Mouse (Mus musculus): ENCODE measurements around the gene Ctnna3.

Gene Ctnna3

DNA sequence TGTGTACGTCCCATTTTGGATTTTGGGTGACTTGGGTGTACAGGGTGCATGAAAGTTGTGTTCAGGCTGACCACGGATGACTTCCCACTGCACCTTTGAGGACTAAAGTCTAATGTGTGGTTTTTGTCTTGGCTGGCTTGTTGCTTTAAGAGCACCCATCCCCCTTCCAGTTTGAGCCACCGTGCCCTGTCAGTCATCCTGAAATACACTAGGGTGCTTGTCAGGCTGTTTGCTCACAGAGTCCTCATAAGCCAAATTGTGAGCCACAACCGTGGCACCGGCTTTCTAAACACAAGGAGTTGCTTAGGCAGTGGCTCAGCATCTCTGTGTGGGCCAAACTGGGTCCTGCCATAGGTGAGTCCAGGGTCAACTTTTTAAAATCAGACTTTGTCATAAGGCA lies 50.2 kb downstream of the Ctnna3 start:
- no peak for DNase-seq (ENCODE audit: extremely low spot score, low read depth, low spot score)

DNA sequence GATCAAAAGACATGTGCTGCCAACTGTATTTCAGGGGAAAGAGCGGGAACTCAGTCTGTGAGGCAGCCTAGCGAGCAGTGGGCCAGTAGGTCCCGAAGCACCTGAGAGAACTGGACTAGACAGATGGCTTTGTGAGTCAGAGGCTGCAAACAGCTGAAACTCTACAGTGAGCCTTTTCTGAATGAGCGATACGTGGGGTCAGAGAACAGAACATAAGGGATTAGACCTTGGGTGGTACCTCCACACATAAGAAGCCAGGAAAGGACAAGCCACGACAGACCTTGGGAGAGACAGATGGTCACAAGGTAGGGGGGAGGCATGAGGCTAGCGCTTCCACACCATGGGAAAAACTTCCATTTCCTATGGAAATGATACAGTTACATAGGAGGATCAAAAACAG lies 58.4 kb downstream of the Ctnna3 start:
- no peak for DNase-seq (ENCODE audit: extremely low spot score, low read depth, low spot score)

DNA sequence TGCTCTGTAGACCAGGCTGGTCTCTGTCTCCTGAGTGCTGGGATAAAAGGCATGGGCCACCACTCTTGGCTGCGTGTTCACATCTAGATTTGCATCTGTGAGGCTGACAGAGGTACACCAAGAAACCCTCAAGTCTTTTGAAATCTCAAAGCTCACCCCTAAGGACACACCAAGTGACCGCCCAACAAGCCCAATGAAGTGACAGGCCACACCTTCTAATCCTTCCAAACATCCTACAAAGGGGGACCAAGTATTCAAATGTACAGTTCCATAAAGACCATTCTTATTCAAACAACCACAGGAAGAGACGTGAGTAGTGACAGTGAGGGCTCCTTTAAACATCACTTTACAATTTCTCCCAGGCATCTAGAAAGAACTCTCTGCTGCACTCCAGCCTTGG lies 94.1 kb downstream of the Ctnna3 start:
- DNase-seq (ENCODE audit: extremely low spot score, low read depth, low spot score), result no peak

DNA sequence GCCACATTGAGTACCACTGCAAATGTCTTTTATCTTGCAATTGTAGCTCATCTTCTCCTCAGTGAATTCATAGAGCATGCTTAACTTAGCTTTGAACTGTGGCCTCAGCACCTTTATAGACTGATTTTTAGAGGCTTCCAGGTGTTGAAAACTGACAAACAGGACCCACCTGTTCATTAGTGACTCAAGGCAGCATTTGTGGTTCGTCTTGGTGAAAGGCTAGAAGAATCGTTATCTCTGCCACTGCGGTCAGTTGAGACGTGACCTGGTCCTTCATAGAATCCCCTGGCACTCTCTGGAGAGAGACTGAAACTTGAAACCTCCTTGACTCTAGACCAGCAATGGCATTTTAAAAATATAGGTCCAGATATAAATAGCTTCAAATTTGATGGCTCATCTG lies 96.1 kb downstream of the Ctnna3 start:
- no peak for DNase-seq (ENCODE audit: extremely low spot score, low read depth, low spot score)

DNA sequence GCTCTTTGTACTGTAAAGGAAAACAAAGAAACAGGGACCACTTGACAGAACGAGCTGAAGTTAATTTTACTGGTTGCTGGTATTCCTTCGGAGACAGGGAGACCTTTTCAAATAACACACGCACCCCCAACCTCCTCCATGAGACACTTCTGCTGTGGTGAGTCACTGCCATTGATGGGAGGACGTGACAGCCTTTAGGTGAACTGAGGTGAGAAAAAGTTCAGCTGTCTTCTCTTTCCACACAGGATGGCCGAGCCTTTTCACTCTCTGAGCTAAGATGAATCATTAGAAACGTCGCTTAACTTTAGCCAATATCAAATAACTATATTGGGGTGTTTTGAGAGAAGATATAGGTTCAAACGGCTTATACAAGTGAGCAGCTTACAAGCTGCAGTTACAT lies 102.5 kb downstream of the Ctnna3 start:
- no peak for DNase-seq (ENCODE audit: extremely low spot score, low read depth, low spot score)

DNA sequence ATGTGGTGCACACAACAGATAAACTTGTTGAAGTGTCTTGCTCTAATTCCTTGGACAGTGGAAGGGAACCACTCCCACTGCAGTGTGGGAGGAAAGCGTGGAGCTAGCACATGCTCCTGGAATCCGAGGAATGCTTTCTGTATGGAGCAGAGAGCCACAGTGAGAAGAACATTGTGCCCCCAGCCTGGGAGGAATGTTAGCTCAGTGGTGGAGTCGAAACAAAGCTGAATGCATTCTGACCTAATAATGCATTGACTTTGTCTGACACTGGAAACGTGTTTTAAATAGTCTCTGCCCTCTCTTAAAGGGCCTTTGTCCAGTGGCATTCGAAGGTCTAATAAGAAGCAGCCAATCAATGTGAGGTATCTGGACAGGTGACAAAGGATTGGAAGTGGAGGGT lies 111.9 kb downstream of the Ctnna3 start:
- peak; percentile 12 for DNase-seq (ENCODE audit: extremely low spot score, low read depth, low spot score)

DNA sequence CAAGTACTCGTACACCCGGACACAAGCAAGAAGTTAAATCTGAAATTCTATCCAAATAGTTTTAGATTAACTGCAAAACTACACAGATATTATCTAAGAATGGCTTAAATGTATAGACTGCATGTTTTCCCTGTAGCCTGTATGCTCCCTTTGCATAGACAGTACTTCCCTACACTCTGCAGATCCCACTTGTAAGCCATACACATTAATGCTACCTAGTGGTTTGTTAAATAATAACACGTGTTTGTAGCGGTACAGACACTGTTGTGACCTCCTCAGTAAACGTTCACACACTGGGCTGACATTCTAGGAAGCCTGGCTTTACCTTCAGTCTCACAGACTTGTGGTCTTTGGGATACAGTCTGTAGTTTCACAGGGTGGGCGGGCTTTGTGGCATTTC lies 112.6 kb downstream of the Ctnna3 start:
- DNase-seq (ENCODE audit: extremely low spot score, low read depth, low spot score), result no peak

DNA sequence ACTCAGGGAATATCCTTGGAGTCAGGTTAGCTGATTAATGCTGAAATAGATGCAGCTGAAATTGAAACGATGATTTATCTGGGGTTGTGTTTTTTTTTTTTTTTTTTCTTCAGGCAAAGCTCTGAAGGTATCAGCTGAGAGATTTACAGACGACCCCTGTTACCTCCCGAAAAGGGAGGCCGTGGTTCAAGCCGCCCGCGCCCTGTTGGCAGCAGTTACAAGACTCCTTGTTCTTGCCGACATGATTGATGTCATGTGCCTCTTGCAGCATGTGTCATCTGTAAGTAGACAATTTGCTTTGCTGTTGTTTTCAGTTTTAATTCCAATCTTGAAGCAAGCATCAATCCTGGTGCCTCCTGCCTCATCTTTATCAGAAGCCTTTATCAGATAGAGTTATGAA lies 136.8 kb downstream of the Ctnna3 start:
- no peak for DNase-seq (ENCODE audit: extremely low spot score, low read depth, low spot score)

DNA sequence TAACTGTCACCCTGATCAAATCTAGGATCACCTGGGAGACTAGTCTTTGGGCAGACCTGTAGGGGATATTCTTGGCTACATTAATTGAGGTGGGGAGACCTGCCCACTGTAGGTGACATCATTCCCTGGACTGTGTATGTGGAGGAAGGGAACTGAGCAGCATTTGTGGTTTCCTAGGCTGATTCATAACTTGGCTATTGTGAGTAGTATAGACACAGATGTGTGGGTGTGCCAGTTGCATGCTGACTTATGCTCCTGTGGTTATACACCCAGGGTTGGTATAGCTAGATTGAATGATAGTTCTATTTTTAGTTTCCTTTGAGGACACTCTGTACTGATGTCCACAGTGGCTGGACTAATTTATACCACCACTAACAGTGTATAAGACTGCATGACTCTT lies 141.7 kb downstream of the Ctnna3 start:
- no peak for DNase-seq (ENCODE audit: extremely low spot score, low read depth, low spot score)

DNA sequence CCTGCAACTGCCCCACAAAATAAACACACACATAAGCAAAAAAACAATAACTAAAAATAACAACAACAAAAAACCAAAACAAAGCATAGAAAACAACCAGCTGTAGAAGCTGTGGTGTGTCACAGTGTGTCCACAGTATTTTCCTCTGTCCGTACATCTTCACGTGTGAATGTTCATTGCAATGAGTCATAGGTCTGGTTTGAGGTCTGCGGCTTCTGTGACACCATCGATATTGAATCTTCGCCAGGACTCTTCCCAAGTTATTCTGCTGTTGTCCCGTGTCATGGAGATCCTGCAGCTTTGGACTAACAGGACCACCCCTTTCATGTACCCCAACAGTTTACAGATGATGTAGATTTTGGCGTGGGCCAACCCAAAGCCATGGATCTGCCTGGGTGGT lies 143.0 kb downstream of the Ctnna3 start:
- no peak for DNase-seq (ENCODE audit: extremely low spot score, low read depth, low spot score)

DNA sequence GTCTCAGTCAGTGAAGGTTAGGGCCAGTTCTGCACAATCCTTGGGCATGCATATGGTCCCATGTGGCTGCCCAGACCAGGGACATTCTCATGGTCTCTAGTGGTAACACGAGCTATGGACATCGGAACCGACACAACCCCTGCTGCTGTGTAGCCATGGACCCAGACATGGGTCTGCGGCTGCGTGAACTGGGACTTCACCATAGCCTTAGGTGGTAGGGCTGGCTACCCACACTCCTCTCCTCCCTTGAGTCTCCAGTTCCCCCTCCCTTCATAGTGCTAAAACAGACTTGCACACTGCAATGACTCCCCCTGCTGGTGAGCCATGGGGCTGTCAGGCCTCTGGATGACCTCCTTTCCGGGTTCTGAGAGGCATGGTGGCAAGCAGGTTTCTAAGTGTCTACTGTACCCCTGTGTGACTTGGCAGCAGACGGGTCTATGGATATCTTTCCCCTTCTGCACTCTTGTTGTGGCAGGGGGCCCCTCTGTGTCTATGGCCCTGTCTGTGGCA lies 144.3 kb downstream of the Ctnna3 start:
- no peak for DNase-seq (ENCODE audit: extremely low spot score, low read depth, low spot score)

DNA sequence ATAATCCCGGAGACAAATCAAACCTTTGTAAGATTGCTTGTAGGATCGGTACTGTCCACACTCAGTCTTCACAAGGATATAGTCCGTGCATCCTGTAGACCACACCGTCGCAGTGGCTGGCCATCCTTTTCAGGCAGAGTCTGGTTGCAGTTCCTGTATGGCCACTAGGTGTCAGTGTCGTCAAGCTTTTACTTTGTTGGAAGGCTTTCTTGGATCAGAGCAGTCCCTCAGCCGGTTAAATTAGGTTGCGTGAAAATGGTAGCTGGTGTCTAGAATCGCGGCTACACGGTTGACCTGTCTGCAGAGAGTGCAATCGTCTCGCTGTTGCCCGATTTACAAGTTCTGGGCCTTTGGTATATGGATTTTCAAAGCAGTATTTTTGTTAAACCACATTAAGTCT lies 152.7 kb downstream of the Ctnna3 start:
- DNase-seq (ENCODE audit: extremely low spot score, low read depth, low spot score), result peak; percentile 69

DNA sequence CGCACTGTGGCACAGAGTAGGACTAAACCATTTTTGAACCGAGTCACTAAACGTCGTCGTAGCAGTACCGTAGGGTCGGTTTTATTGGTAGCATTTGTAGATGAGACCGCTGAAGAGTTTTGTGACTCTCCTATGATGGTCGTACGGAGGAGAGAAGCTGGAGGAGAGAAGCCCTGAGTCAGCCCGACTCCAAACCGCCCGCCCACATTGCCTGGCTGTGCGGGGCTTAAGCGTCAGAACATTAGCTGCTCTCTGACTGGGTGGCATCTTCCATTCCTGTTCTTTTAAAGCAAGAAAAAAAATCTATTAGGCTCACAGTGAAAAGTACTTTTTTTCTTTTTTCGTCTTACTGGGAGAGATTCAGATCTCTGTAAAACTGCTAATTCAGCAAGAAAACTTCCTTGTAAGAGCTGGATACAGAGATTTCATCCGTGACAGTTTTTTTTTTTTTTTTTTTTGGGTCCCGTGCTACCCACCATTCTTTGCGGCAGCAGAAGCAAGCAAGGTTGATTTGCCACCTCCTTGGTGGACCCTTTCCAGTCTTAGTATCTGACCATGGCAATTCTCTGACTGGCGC lies 154.0 kb downstream of the Ctnna3 start:
- DNase-seq (ENCODE audit: extremely low spot score, low read depth, low spot score), result no peak

DNA sequence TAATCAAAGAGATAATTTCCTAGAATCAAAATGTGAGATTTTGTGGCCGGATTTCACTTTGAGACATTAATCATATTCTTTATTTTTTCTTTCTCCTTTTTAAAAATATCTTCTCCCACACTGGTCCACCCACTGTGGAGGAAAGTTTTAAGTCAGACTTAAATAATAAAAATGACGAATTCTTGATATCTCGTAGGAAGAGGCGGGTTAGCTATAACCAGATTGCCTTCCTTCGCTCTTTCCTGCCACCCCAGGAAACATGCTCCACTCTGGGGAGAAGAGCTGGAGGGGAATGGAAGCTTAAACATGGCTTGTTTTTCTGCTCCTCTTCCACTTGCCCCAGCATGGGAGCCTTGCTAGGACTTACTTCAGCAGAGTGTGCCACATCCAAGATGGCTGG lies 169.5 kb downstream of the Ctnna3 start:
- DNase-seq (ENCODE audit: extremely low spot score, low read depth, low spot score), result no peak

DNA sequence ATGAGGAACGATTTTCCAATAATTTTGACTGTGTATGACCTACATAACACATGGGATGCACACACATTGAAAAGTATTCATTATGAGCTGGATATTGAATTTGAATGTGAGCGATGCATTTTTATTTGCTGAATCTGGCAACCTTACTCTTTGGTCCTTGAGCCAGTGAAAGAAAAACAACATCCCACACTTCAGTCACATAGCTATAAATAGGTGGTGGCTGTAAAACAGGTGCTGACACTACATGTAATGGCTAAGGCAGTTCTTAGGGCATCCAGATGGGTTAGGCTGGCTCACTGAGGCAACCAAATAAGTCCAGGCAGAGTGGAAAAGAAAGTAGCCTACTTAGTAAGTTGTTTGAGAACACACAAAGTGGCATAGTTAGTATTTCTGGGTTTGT lies 171.3 kb downstream of the Ctnna3 start:
- DNase-seq (ENCODE audit: extremely low spot score, low read depth, low spot score), result no peak

DNA sequence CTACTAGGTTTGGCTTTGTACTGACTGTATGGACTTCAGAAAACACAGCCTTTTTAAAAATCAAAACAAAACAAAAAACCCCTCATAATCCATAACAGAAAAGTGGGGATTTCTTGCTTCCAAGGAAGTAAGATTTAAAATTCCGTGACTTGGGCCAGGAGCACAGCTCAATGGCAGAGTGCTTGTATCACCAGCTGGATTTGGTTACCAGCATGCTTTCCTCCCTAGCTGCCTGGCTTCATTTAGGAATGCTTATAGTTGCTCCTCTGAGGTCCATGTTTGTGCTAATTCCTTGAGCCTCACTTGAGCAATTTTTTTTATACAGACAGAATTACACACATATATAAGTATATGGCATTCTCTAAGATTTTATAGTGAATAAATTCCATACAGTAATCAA lies 198.6 kb downstream of the Ctnna3 start:
- DNase-seq (ENCODE audit: extremely low spot score, low read depth, low spot score), result no peak

DNA sequence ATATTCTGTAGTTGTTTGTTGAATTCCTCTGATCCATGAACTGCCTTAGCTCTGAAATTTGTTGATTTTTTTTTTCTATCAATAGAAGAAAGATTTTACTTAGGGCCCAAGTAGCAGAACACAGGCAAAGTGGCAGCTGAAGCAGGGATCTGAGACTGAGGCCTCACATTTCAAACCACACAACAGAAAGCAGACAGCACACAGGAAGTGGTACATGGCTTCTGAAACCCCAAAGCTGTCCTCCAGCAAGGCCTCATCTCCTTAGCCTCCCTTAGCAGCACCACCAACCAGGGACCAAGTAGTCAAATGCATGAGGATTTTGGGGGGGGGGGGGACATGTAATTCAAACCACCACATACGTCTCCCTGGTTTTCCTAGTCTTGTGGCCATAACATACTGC lies 204.0 kb downstream of the Ctnna3 start:
- no peak for DNase-seq (ENCODE audit: extremely low spot score, low read depth, low spot score)

DNA sequence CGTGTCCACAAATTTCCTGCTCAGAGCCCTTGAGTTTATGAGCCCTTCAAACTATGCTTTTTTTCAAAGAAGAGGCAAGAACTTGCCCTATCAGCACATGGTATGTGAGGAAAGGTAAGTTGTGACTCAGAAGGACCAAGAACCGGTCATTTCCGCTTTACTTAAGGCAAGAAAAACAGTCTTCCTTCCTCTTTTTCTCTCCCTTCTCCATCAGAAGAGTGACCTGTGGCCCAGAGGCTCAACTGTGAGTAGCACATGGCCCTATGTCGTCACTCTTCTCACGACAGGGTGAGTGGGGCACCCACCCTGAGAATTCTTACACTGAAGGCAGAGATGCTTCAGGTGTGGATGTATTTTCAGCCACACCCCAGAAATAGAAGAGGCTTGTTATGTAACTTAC lies 208.1 kb downstream of the Ctnna3 start:
- no peak for DNase-seq (ENCODE audit: extremely low spot score, low read depth, low spot score)

DNA sequence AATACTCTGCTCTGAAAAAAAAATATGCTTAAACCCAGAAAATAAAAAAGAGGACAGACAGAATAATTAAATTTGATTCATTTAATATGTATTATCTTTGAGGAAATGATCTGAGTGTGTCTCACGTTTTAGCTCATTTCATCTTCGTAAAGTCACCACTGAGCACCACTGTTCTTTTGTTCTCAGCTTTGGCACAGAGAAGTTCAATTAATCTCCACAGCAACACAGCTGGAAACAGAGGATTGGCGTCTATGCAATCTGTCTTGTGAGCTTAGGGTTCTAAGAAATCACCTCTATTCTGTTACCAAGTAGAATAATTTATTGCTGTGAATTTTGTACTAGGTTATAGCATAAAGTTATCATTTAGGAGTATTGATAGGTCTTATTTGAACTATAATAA lies 217.4 kb downstream of the Ctnna3 start:
- DNase-seq (ENCODE audit: extremely low spot score, low read depth, low spot score), result no peak

DNA sequence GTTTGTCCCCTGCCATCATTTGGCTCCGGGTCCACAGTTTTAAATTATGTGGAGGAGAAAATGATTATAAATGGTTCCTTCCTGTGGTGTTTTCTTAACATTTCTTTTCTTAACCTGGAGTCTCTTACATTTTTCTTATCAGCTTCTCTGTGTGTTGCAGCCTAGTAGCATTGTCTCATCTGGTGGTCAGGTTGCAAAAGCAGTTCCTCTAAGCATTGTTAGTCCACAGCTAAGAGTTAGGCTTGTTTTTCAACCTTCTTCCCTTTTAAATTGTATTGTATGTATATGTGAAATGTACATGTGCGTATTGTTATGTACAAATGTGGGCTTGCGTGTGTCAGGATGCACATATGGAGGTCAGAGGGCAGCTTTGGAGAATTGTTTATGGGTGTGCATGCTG lies 220.4 kb downstream of the Ctnna3 start:
- DNase-seq (ENCODE audit: extremely low spot score, low read depth, low spot score), result no peak

DNA sequence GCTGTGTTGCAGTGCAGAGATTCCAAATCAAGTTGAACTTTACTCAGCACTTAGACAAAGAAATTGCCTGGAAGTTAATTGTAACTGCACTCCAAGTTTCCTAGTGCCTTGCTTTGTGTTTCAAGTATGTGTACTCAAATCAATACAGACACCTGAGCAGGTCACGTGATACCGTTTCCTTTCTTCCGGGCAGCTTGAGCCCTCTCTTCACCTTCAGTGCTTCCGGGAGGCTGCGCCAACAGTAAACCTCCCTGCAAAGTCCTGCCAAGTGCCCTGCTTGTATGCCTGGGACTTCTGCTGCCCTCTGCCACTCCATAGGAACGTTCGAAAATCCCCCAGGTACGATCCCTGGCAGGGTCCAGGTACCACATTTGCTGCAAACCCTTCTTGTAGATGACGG lies 223.0 kb downstream of the Ctnna3 start:
- DNase-seq (ENCODE audit: extremely low spot score, low read depth, low spot score), result no peak

DNA sequence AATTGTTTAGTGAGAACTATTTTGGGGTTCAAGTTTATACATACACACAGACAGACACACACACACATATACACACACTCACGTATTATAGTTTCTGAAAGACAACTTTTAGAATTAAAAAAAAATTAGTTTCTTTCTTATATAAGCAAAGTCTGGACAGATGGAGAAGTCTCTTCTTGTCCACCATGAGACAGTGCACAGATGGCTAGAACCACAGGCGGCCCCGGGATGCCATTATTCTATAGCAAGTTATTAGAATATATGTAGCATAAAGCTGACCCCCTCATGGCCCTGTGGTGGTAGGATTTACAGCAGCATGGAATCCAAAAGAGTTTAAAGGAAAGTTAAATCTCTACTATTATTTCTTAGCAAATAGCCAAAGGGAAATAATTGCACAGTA lies 223.7 kb downstream of the Ctnna3 start:
- DNase-seq (ENCODE audit: extremely low spot score, low read depth, low spot score), result no peak

DNA sequence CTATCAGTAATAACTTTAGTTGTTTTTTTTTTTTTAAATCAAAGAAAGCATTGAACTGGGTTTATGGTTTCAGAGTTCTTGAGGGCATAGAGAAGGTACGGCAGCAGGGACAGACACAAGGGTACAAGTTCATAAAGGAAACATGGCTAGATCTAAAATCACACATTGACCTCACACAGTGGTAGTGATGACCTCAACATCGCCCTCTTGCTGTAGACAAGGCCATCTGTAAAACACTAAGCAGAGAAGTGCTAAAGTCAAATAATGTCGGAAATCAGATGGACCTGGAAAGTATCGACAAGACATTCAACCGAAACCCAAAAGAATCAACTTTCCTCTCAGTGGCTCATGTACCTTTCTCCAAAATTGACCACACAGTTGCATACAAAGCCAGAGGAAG lies 224.7 kb downstream of the Ctnna3 start:
- no peak for DNase-seq (ENCODE audit: extremely low spot score, low read depth, low spot score)

DNA sequence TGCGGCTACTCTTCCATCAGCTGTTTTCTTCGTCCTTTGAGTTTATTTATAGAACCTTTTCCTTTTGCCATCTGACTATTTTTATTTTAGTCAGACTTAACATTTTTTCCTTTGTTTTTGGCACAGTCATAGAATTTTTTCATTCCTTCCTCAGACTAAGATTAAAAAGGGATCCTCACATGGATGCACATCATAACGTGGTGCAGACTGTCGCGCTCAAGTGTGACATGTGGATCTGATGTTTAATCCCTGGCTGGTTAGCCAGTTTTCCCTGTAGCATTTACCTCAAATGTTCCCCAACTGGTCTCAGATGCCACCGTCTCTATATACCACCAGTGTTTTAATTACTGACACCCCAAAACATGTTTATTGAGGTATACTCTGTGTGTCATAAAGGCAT lies 246.4 kb downstream of the Ctnna3 start:
- no peak for DNase-seq (ENCODE audit: extremely low spot score, low read depth, low spot score)
